Mouse (Mus musculus): ENCODE results near the gene Alppl2.
A peak's percentile ranks its signal among the peaks of the same experiment; 100 is the strongest.

GRCm38 (mm10) chr1:87041814-87042438 lies 47.8 kb downstream of the Alppl2 start:
- TF ChIP-seq CTCF (IDR thresholded peaks at IDR 0.05; ENCODE audit: low read depth, low read length) (peak; percentile 93), POLR2A (IDR thresholded peaks at IDR 0.05; ENCODE audit: extremely low read depth, insufficient read depth, low read length) (no peak)
